Mouse (Mus musculus) cerebellum, postnatal 14 days (tissue): Measurements from ENCODE around the gene Uri1.

Experiments used
- DNase-seq, 2 experiments: peaks; one replicate each; pipeline ENCODE4 v3.0.0; 2021; ENCODE audit warnings: mixed read lengths in 2 of 2

Gene Uri1

GRCm38 (mm10) chr7:38023451-38023850 is at the start of gene Uri1:
Gene Uri1 (minus strand): TSS chr7:38023551.
- no peak for DNase-seq

- DNase-seq = no peak
Measured at GRCm38 (mm10) chr7:38071065-38071464, 47.7 kb upstream of the Uri1 start.

- DNase-seq = no peak
Measured at GRCm38 (mm10) chr7:38070663-38071062, 47.3 kb upstream of the Uri1 start.

GRCm38 (mm10) chr7:38064431-38064830 is 41.1 kb upstream of the Uri1 start:
- DNase-seq = no peak

- peak; percentile 94 for DNase-seq
Measured at GRCm38 (mm10) chr7:38061060-38061970, 38.0 kb upstream of the Uri1 start.

GRCm38 (mm10) chr7:38059636-38060330 is 36.4 kb upstream of the Uri1 start:
- DNase-seq = no peak

GRCm38 (mm10) chr7:38059096-38059495 is 35.7 kb upstream of the Uri1 start:
- no peak for DNase-seq

- DNase-seq = no peak
Measured at GRCm38 (mm10) chr7:38055996-38056395, 32.6 kb upstream of the Uri1 start.

GRCm38 (mm10) chr7:38054246-38054645 is 30.9 kb upstream of the Uri1 start:
- peak in 1 of 2 experiments; percentile 53 for DNase-seq

- no peak for DNase-seq
Measured at GRCm38 (mm10) chr7:38047229-38047628, 23.9 kb upstream of the Uri1 start.

GRCm38 (mm10) chr7:38041244-38041643 is 17.9 kb upstream of the Uri1 start:
- DNase-seq = no peak

- no peak for DNase-seq
Measured at GRCm38 (mm10) chr7:38037586-38037985, 14.2 kb upstream of the Uri1 start.

GRCm38 (mm10) chr7:38031183-38031582 is 7.8 kb upstream of the Uri1 start:
- no peak for DNase-seq

GRCm38 (mm10) chr7:38030606-38031005 is 7.3 kb upstream of the Uri1 start:
- DNase-seq = no peak

- no peak for DNase-seq
Measured at GRCm38 (mm10) chr7:38029986-38030385, 6.6 kb upstream of the Uri1 start.

- DNase-seq = no peak
Measured at GRCm38 (mm10) chr7:38029083-38029482, 5.7 kb upstream of the Uri1 start.

- DNase-seq = no peak
Measured at GRCm38 (mm10) chr7:38027940-38028600, 4.7 kb upstream of the Uri1 start.

- no peak for DNase-seq
Measured at GRCm38 (mm10) chr7:38024839-38025238, 1.5 kb upstream of the Uri1 start.

GRCm38 (mm10) chr7:38019770-38020169 is 3.6 kb downstream of the Uri1 start:
- no peak for DNase-seq

GRCm38 (mm10) chr7:38019369-38019749 is 4.0 kb downstream of the Uri1 start:
- DNase-seq = peak; percentile 95

- DNase-seq = peak; percentile 71 to 78
Measured at GRCm38 (mm10) chr7:38018416-38019368, 4.7 kb downstream of the Uri1 start.

- no peak for DNase-seq
Measured at GRCm38 (mm10) chr7:38015356-38015755, 8.0 kb downstream of the Uri1 start.
